Mouse (Mus musculus): ENCODE measurements around the gene Pex14.

GRCm38 (mm10) chr4:149025242-149025641, 74.4 kb downstream of the Pex14 start:
- TF ChIP-seq CTCF (IDR thresholded peaks at IDR 0.05): no peak
- no peak for TF ChIP-seq POLR2A (IDR thresholded peaks at IDR 0.05; ENCODE audit: insufficient read depth, low read depth, low read length)

Data from heart, adult 2 months (tissue).